Mouse (Mus musculus) ovary, adult 18-20 months (tissue): ENCODE measurements around the gene Gbp6.
"Not testable (repeated sequence)": the region's sequence is repeated elsewhere in the genome, so short reads cannot be mapped to it uniquely, and the experiment has no call there.

Source experiments
- DNase-seq: peaks from one replicate; pipeline ENCODE4 v3.0.0; 2022; ENCODE audit warnings: low spot score, mixed read lengths

Gene Gbp6

GRCm38 (mm10) chr5:105293226-105294165 is at the start of gene Gbp6, which contains the start of gene Gm43302:
TSS of gene Gbp6 (minus strand) at chr5:105293698.
TSS of gene Gm43302 (minus strand) at chr5:105293695.
- DNase-seq, result peak; percentile 24

GRCm38 (mm10) chr5:105341281-105341680 is 47.8 kb upstream of the Gbp6 start:
- DNase-seq, result no peak

GRCm38 (mm10) chr5:105322543-105322942 is 29.0 kb upstream of the Gbp6 start:
- DNase-seq, result no peak

GRCm38 (mm10) chr5:105310941-105311340 is 17.4 kb upstream of the Gbp6 start:
- no peak for DNase-seq

GRCm38 (mm10) chr5:105309148-105309547 is 15.7 kb upstream of the Gbp6 start:
- not testable (repeated sequence) for DNase-seq

GRCm38 (mm10) chr5:105306946-105307345 is 13.4 kb upstream of the Gbp6 start:
- DNase-seq, result not testable (repeated sequence)

- DNase-seq, result no peak
Measured at GRCm38 (mm10) chr5:105306159-105306581, 12.7 kb upstream of the Gbp6 start.

- DNase-seq, result not testable (repeated sequence)
Measured at GRCm38 (mm10) chr5:105305671-105306070, 12.2 kb upstream of the Gbp6 start.

- DNase-seq, result no peak
Measured at GRCm38 (mm10) chr5:105301963-105302362, 8.5 kb upstream of the Gbp6 start.

GRCm38 (mm10) chr5:105301531-105301930 is 8.0 kb upstream of the Gbp6 start:
- no peak for DNase-seq

GRCm38 (mm10) chr5:105295746-105296145 is 2.2 kb upstream of the Gbp6 start:
- no peak for DNase-seq

- DNase-seq, result no peak
Measured at GRCm38 (mm10) chr5:105292492-105292891, 1.0 kb downstream of the Gbp6 start.

- not testable (repeated sequence) for DNase-seq
Measured at GRCm38 (mm10) chr5:105290921-105291320, 2.6 kb downstream of the Gbp6 start.

GRCm38 (mm10) chr5:105260673-105261072 is 32.8 kb downstream of the Gbp6 start:
- DNase-seq, result not testable (repeated sequence)

- no peak for DNase-seq
Measured at GRCm38 (mm10) chr5:105252491-105252890, 41.0 kb downstream of the Gbp6 start.

- not testable (repeated sequence) for DNase-seq
Measured at GRCm38 (mm10) chr5:105244741-105245140, 48.8 kb downstream of the Gbp6 start.

GRCm38 (mm10) chr5:105240982-105241381 is 52.5 kb downstream of the Gbp6 start:
- DNase-seq, result not testable (repeated sequence)

- not testable (repeated sequence) for DNase-seq
Measured at GRCm38 (mm10) chr5:105239483-105240047, 53.9 kb downstream of the Gbp6 start, which contains the start of gene Gbp10. TSS of gene Gbp10 (minus strand) at chr5:105239533.

- DNase-seq, result not testable (repeated sequence)
Measured at GRCm38 (mm10) chr5:105238402-105238801, 55.1 kb downstream of the Gbp6 start.

- DNase-seq, result not testable (repeated sequence)
Measured at GRCm38 (mm10) chr5:105236040-105236439, 57.5 kb downstream of the Gbp6 start.
